Mouse (Mus musculus) limb, embryonic 14.5 days (tissue): Measurements from ENCODE around the gene Pfkp. TPM values are rescaled to one million over a fixed set of nuclear protein-coding genes. Genes with fewer than 3 reads are reported as not detected.
A peak's percentile ranks its signal among the peaks of the same experiment; 100 is the strongest.

ENCODE experiments used
- ATAC-seq: fragments of 200-750 bp; cut with Nextera tagmentation; 2 replicates; pipeline ENCODE4 v1.8.0; 2017; ENCODE audit warnings: low read depth, moderate number of reproducible peaks, moderate TSS enrichment; ENCODE audit not compliant: low FRiP score
- DNase-seq: peaks from one replicate; pipeline ENCODE4 v3.0.0-alpha.2; 2015; ENCODE audit warnings: low spot score
- H3K27ac ChIP-seq: fragments of 300-500 bp; sonication (generic); replicated peaks from 2 replicates; pipeline ENCODE4 v1.5.1; 2014; ENCODE audit warnings: low read depth, mild to moderate bottlenecking, low read length, moderate library complexity, mixed read lengths
- H3K27me3 ChIP-seq: fragments of 300-500 bp; sonication (generic); 2 replicates; pipeline ENCODE4 v1.6.1; 2014; ENCODE audit warnings: low read length, mixed read lengths; ENCODE audit not compliant: control insufficient read depth, insufficient read depth
- H3K36me3 ChIP-seq: fragments of 300-500 bp; sonication (generic); 2 replicates; pipeline ENCODE4 v1.6.1; 2014; ENCODE audit warnings: mild to moderate bottlenecking, low read length, moderate library complexity, mixed read lengths; ENCODE audit not compliant: control insufficient read depth, insufficient read depth
- H3K4me1 ChIP-seq: fragments of 300-500 bp; sonication (generic); 2 replicates; pipeline ENCODE4 v1.6.1; 2014; ENCODE audit warnings: antibody characterized with exemption, low read length, mixed read lengths; ENCODE audit not compliant: control insufficient read depth, insufficient read depth
- H3K4me2 ChIP-seq: fragments of 300-500 bp; sonication (generic); replicated peaks from 2 replicates; pipeline ENCODE4 v1.6.1; 2014; ENCODE audit warnings: low read depth, mild to moderate bottlenecking, low read length, moderate library complexity; ENCODE audit not compliant: severe bottlenecking
- H3K4me3 ChIP-seq: fragments of 300-500 bp; sonication (generic); replicated peaks from 2 replicates; pipeline ENCODE4 v1.5.1; 2014; ENCODE audit warnings: low read length
- H3K9ac ChIP-seq: fragments of 300-500 bp; sonication (generic); 2 replicates; pipeline ENCODE4 v1.6.1; 2014; ENCODE audit warnings: mild to moderate bottlenecking, low read depth, low read length, moderate library complexity; ENCODE audit not compliant: severe bottlenecking
- H3K9me3 ChIP-seq: fragments of 300-500 bp; sonication (generic); 2 replicates; pipeline ENCODE4 v1.6.1; 2016; ENCODE audit warnings: low read length; ENCODE audit not compliant: control insufficient read depth
- POLR2A ChIP-seq: fragments of 200-500 bp; IDR thresholded peaks from 2 replicates; pipeline ENCODE4 v1.8.0; 2012; ENCODE audit warnings: inconsistent platforms, mild to moderate bottlenecking, moderate library complexity, borderline replicate concordance; ENCODE audit not compliant: insufficient read depth, insufficient read length; ENCODE audit errors: extremely low read depth
- WGBS: fragments of 180-500 bp; shearing (Covaris S2); extraction: QIAGEN DNeasy Blood & Tissue Kit; methylation state at CpG from one replicate; pipeline ENCODE4 v1.1.7; 2014; 5-methylcytosine and 5-hydroxymethylcytosine counted together
- polyA plus RNA-seq, 2 experiments: library from polyadenylated mRNA; depleted of rRNA in 1 of 2; stranded (reverse) in 1 of 2; unstranded in 1 of 2; fragments of >200 nt; fragmentation: Nextera tagmentation in 1 of 2; extraction: Ambion mirVana in 1 of 2; gene quantifications; 2 replicates each; pipeline versions ENCODE4 v1.2.1 to v1.2.3; 2012 to 2014

Gene Pfkp
- polyA plus RNA-seq, 2 experiments: 12.2 TPM

- H3K27me3 ChIP-seq: no peaks in the 10 kb centered on the region
- no peaks in the 10 kb centered on the region for H3K9me3 ChIP-seq
- 95% methylated on average over 2 of the region's 2 CpGs for WGBS
- DNase-seq: no peak
- H3K27ac ChIP-seq: no peak overlapping the region
- H3K4me2 ChIP-seq: no peak overlapping the region
- no peak for ATAC-seq
- H3K36me3 ChIP-seq: peaks cover 87% of the 10 kb centered on the region
- H3K4me1 ChIP-seq: no peaks in the 10 kb centered on the region
- no peak overlapping the region for H3K9ac ChIP-seq
- TF ChIP-seq POLR2A: no peak
- no peak overlapping the region for H3K4me3 ChIP-seq
These were observed 86.2 kb downstream of the Pfkp start for GRCm38 (mm10) chr13:6562409-6562808.

GRCm38 (mm10) chr13:6557771-6558170 is 90.8 kb downstream of the Pfkp start:
- 84% methylated on average over 7 of the region's 7 CpGs for WGBS
- H3K36me3 ChIP-seq: peaks cover 80% of the 10 kb centered on the region
- no peaks in the 10 kb centered on the region for H3K27me3 ChIP-seq
- H3K4me1 ChIP-seq: no peaks in the 10 kb centered on the region
- no peak overlapping the region for H3K27ac ChIP-seq
- DNase-seq: no peak
- no peak overlapping the region for H3K4me3 ChIP-seq
- no peak for TF ChIP-seq POLR2A
- H3K9ac ChIP-seq: no peak overlapping the region
- no peak overlapping the region for H3K4me2 ChIP-seq
- H3K9me3 ChIP-seq: no peaks in the 10 kb centered on the region
- no peak for ATAC-seq

- H3K4me3 ChIP-seq: no peak overlapping the region
- H3K4me1 ChIP-seq: no peaks in the 10 kb centered on the region
- H3K27ac ChIP-seq: no peak overlapping the region
- H3K9ac ChIP-seq: no peak overlapping the region
- H3K9me3 ChIP-seq: no peaks in the 10 kb centered on the region
- H3K36me3 ChIP-seq: peaks cover 75% of the 10 kb centered on the region
- ATAC-seq (no peak), DNase-seq (no peak)
- H3K27me3 ChIP-seq: no peaks in the 10 kb centered on the region
- WGBS: 96% methylated on average over 11 of the region's 11 CpGs
- no peak overlapping the region for H3K4me2 ChIP-seq
- no peak for TF ChIP-seq POLR2A
These were observed 92.9 kb downstream of the Pfkp start for GRCm38 (mm10) chr13:6555656-6556055.

GRCm38 (mm10) chr13:6553708-6554107 is 94.9 kb downstream of the Pfkp start:
- DNase-seq: no peak
- no peak for TF ChIP-seq POLR2A
- WGBS: 82% methylated on average over 2 of the region's 2 CpGs
- no peak overlapping the region for H3K4me3 ChIP-seq
- no peak overlapping the region for H3K4me2 ChIP-seq
- H3K27me3 ChIP-seq: no peaks in the 10 kb centered on the region
- no peak overlapping the region for H3K9ac ChIP-seq
- H3K36me3 ChIP-seq: peaks cover 73% of the 10 kb centered on the region
- no peak for ATAC-seq
- no peaks in the 10 kb centered on the region for H3K9me3 ChIP-seq
- no peak overlapping the region for H3K27ac ChIP-seq
- no peaks in the 10 kb centered on the region; the same call in 1 of the 2 replicates for H3K4me1 ChIP-seq

GRCm38 (mm10) chr13:6535287-6535932 is 113.2 kb downstream of the Pfkp start:
- ATAC-seq: no peak
- WGBS: 41% methylated on average over 6 of the region's 6 CpGs

More at GRCm38 (mm10) chr13:6535287-6535932, 113.2 kb downstream of the Pfkp start:
- H3K4me3 ChIP-seq: no peak overlapping the region
- no peaks in the 10 kb centered on the region for H3K9me3 ChIP-seq
- no peak overlapping the region for H3K9ac ChIP-seq
- no peaks in the 10 kb centered on the region for H3K4me1 ChIP-seq
- DNase-seq: peak; percentile 58
- no peak overlapping the region for H3K4me2 ChIP-seq
- no peaks in the 10 kb centered on the region for H3K27me3 ChIP-seq
- H3K36me3 ChIP-seq: no peaks in the 10 kb centered on the region
- no peak for TF ChIP-seq POLR2A
- H3K27ac ChIP-seq: no peak overlapping the region
